Mouse (Mus musculus): ENCODE measurements around the gene Usp32. TPM values are rescaled to one million over a fixed set of nuclear protein-coding genes. Genes with fewer than 3 reads are reported as not detected.

The Usp32 gene
- polyA plus RNA-seq, 1 experiment from 2014 or later, result 6.7 TPM

DNA sequence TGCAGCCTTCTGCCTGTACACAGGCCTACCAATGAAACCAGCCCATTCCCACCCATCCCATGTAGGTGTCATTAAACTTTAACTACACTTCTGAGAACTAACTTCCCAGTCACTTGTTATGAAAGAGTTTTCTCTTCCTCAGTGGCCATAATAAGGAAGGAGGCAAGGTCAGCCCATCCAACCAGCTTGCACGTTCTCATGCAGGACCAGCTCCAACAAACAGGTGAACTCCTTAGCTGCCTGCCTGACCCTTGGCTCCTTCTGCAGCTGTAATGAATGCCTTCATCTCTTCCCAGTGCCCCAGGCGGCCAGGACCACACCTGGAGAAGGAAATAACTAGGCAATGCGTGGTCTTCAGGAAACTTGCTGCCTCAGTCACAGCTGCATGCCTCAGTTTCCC, 194.1 kb downstream of the Usp32 start:
- no peak overlapping the region for H3K9ac ChIP-seq (ENCODE audit: low read depth, low read length)
- no peaks in the 10 kb centered on the region for H3K4me1 ChIP-seq (ENCODE audit: control insufficient read depth, insufficient read depth, low read length)
- WGBS (ENCODE audit: insufficient replicate concordance), result 45% methylated on average over 3 of the region's 3 CpGs
- peaks cover 10% of the 10 kb centered on the region for H3K27me3 ChIP-seq (ENCODE audit: control insufficient read depth, insufficient read depth, low read length)
- no peak overlapping the region for H3K27ac ChIP-seq (ENCODE audit: low read depth, low read length)
- H3K36me3 ChIP-seq (ENCODE audit: control insufficient read depth, insufficient read depth, low read length), result no peaks in the 10 kb centered on the region
- H3K4me2 ChIP-seq, result no peak overlapping the region
- ATAC-seq (replicated peaks; ENCODE audit: insufficient number of reproducible peaks, low FRiP score, low TSS enrichment), result no peak
- no peak overlapping the region for H3K4me3 ChIP-seq (ENCODE audit: low read depth, low read length)
- no peaks in the 10 kb centered on the region for H3K9me3 ChIP-seq (replicated peaks; ENCODE audit: control insufficient read depth, low read length)

DNA sequence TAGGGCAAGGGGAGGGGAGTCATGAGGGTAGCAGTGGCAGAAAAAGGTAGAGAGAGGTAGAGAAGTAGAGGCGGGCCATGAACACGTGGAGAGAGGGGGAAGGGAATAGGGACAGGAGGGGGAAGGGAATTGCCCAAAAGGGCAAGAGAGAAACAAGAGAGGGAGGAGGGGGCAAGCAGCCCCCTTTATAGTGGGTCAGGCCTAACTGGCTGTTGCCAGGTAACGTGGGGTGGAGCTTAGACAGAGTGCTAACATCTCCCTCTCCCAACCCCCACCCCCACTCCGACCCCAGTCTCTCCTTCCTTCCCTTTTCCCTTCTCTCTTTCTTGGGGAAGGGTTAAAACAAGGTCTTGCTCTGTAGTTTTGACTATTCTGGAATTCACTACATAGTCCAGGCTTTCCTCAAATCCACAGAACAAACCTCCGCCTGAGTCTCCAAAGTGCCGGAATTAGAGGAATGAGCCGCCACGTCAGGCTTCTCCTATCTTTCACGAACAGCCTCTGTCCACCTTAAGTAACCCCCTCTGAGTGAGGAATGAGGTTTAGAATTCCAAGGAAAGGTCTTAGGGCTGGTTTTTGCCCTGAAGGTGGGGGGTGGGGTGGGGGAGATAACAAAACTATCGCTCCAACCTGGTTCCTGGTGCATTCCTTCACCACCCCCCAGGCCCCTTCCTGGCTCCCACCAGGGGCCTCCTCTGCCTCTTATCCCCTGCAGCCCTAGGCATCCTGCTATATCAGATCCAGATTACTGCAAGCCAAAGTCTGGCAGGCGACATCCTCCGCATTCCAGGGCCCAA, 195.1 kb downstream of the Usp32 start:
- Histone ChIP-seq H3K9ac (ENCODE audit: low read depth, low read length) (no peak overlapping the region), H3K27ac (ENCODE audit: low read depth, low read length) (no peak overlapping the region), H3K4me3 (ENCODE audit: low read depth, low read length) (no peak overlapping the region), H3K4me1 (ENCODE audit: control insufficient read depth, insufficient read depth, low read length) (no peaks in the 10 kb centered on the region), H3K4me2 (no peak overlapping the region), H3K36me3 (ENCODE audit: control insufficient read depth, insufficient read depth, low read length) (no peaks in the 10 kb centered on the region), H3K27me3 (ENCODE audit: control insufficient read depth, insufficient read depth, low read length) (peaks cover 10% of the 10 kb centered on the region), H3K9me3 (replicated peaks; ENCODE audit: control insufficient read depth, low read length) (no peaks in the 10 kb centered on the region)
- ATAC-seq (replicated peaks; ENCODE audit: insufficient number of reproducible peaks, low FRiP score, low TSS enrichment), result no peak
- 2% methylated on average over 12 of the region's 12 CpGs for WGBS (ENCODE audit: insufficient replicate concordance)

DNA sequence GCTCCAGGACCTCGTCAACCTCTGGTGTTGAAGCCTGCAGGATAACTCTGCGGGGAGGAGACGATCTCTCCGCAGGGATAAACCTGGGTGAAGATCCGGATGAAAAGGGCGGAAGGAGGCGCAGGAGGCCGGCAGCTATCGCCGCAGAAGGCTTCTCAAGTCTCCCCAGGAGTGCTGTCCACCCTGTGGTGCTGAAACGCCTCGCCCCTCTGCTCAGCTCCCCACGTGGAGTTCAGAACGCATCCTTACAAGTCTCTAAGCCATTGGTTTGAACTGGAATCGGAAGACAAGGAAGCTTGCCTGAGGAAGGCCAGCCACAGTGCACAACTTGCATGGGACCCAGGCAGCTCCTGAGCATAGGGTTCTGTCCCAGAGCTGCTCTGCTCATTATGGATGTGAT, 196.0 kb downstream of the Usp32 start:
- Histone ChIP-seq H3K9ac (ENCODE audit: low read depth, low read length) (no peak overlapping the region), H3K4me3 (ENCODE audit: low read depth, low read length) (no peak overlapping the region), H3K27ac (ENCODE audit: low read depth, low read length) (no peak overlapping the region), H3K4me2 (peak overlapping the region; percentile 27; the same call in 1 of the 2 replicates), H3K36me3 (ENCODE audit: control insufficient read depth, insufficient read depth, low read length) (no peaks in the 10 kb centered on the region), H3K4me1 (ENCODE audit: control insufficient read depth, insufficient read depth, low read length) (no peaks in the 10 kb centered on the region), H3K27me3 (ENCODE audit: control insufficient read depth, insufficient read depth, low read length) (peaks cover 10% of the 10 kb centered on the region), H3K9me3 (replicated peaks; ENCODE audit: control insufficient read depth, low read length) (no peaks in the 10 kb centered on the region)
- ATAC-seq (replicated peaks; ENCODE audit: insufficient number of reproducible peaks, low FRiP score, low TSS enrichment), result no peak
- WGBS (ENCODE audit: insufficient replicate concordance), result under 1% methylated on average over 15 of the region's 15 CpGs

DNA sequence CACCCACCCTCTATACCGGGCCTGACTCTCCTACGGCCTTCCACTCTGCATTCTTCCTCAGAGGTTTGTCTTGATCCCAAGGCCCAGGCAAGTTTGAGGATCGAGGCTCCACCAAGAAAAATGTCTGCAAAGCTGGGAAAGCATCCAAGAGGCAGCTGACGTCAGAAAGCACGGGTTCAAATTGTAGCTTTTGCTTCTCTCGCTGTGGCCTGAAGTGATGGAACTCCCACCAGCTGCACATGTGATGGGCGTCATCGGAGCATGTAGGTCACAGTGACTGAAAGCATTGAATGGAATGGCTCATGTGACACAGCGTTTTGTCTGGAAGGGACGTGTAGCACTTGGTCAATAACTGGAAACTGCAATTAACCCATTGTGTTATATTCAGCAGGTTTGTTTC, 199.8 kb downstream of the Usp32 start:
- no peak overlapping the region for H3K27ac ChIP-seq (ENCODE audit: low read depth, low read length)
- 73% methylated on average over 10 of the region's 10 CpGs for WGBS (ENCODE audit: insufficient replicate concordance)
- H3K27me3 ChIP-seq (ENCODE audit: control insufficient read depth, insufficient read depth, low read length), result peaks cover 6% of the 10 kb centered on the region
- H3K9ac ChIP-seq (ENCODE audit: low read depth, low read length), result no peak overlapping the region
- no peaks in the 10 kb centered on the region for H3K9me3 ChIP-seq (replicated peaks; ENCODE audit: control insufficient read depth, low read length)
- ATAC-seq (replicated peaks; ENCODE audit: insufficient number of reproducible peaks, low FRiP score, low TSS enrichment), result no peak
- no peak overlapping the region for H3K4me3 ChIP-seq (ENCODE audit: low read depth, low read length)
- H3K4me1 ChIP-seq (ENCODE audit: control insufficient read depth, insufficient read depth, low read length), result no peaks in the 10 kb centered on the region
- no peaks in the 10 kb centered on the region for H3K36me3 ChIP-seq (ENCODE audit: control insufficient read depth, insufficient read depth, low read length)
- no peak overlapping the region for H3K4me2 ChIP-seq

DNA sequence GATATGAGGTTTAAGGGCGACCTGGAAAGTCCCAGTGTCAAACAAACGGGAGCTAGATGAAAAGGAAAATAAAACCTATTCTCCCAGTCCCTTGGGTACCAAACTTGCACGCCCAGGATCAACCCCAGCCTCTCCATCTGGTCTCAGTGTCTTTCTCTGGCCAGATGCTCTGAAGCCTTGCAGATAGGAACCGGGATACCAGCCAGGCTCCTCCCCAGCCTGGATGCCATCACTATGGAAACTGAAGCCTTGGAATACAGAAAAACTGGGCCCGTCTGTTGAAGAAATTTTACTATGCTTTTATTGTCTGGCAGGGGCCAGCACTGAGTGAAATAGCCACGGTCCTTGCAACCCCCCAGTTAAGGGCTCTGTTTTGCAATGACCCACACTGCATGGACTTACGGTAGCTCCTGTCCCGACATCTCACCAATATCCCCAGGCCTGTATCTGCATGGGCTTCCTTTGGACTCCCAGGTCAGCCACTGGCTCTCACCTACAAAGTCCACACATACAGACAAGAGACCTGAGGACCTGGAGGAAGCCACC, 200.4 kb downstream of the Usp32 start:
- no peaks in the 10 kb centered on the region for H3K4me1 ChIP-seq (ENCODE audit: control insufficient read depth, insufficient read depth, low read length)
- H3K27me3 ChIP-seq (ENCODE audit: control insufficient read depth, insufficient read depth, low read length), result peaks cover 6% of the 10 kb centered on the region
- no peak for ATAC-seq (replicated peaks; ENCODE audit: insufficient number of reproducible peaks, low FRiP score, low TSS enrichment)
- no peak overlapping the region for H3K4me2 ChIP-seq
- no peaks in the 10 kb centered on the region for H3K36me3 ChIP-seq (ENCODE audit: control insufficient read depth, insufficient read depth, low read length)
- H3K4me3 ChIP-seq (ENCODE audit: low read depth, low read length), result no peak overlapping the region
- no peak overlapping the region for H3K9ac ChIP-seq (ENCODE audit: low read depth, low read length)
- 64% methylated on average over 8 of the region's 8 CpGs for WGBS (ENCODE audit: insufficient replicate concordance)
- no peak overlapping the region for H3K27ac ChIP-seq (ENCODE audit: low read depth, low read length)
- H3K9me3 ChIP-seq (replicated peaks; ENCODE audit: control insufficient read depth, low read length), result no peaks in the 10 kb centered on the region

Other genes with a start within 250 kb of the Usp32 start
- gene Znhit3, start 223.8 kb downstream of the Usp32 start, polyA plus RNA-seq (2014; fragmentation: Nextera tagmentation; extraction: Ambion mirVana), result 44.7 and 46.2 TPM in 2 replicates
- gene Car4, start 182.4 kb downstream of the Usp32 start, polyA plus RNA-seq (2014; fragmentation: Nextera tagmentation; extraction: Ambion mirVana), result 11.4 TPM in 2 replicates
- 0.34 TPM in 1 of 2 replicates, not detected in the other for gene 1700125H20Rik, start 30.2 kb upstream of the Usp32 start, polyA plus RNA-seq (2014; fragmentation: Nextera tagmentation; extraction: Ambion mirVana)
- gene Appbp2, start 95.0 kb upstream of the Usp32 start, polyA plus RNA-seq (2014; fragmentation: Nextera tagmentation; extraction: Ambion mirVana), result 50.4 and 52.6 TPM in 2 replicates
- 15.6 and 16.0 TPM in 2 replicates for gene Ppm1d, start 171.1 kb upstream of the Usp32 start, polyA plus RNA-seq (2014; fragmentation: Nextera tagmentation; extraction: Ambion mirVana)
- gene Bcas3, start 213.0 kb upstream of the Usp32 start, polyA plus RNA-seq (2014; fragmentation: Nextera tagmentation; extraction: Ambion mirVana), result 22.1 and 22.8 TPM in 2 replicates

Data from heart, embryonic 11.5 days (tissue).